Mouse (Mus musculus) small intestine, adult 2 months (tissue): ENCODE data around the gene Mink1. TPM values are rescaled to one million over a fixed set of nuclear protein-coding genes. Genes with fewer than 3 reads are reported as not detected.

Experiments
- H3K27ac ChIP-seq: fragments of 200-500 bp; 2 replicates; pipeline ENCODE4 v1.5.1; 2012; ENCODE audit warnings: low read depth, low read length, control low read depth, inconsistent platforms; ENCODE audit not compliant: insufficient read depth
- H3K27me3 ChIP-seq: fragments of 200-500 bp; 2 replicates; pipeline ENCODE4 v1.6.1; 2012; ENCODE audit warnings: mild to moderate bottlenecking, moderate library complexity, low read length, inconsistent platforms; ENCODE audit not compliant: control insufficient read depth, insufficient read depth
- H3K36me3 ChIP-seq: fragments of 200-500 bp; 2 replicates; pipeline ENCODE4 v1.6.1; 2012; ENCODE audit warnings: mild to moderate bottlenecking, low read length, control low read depth, inconsistent platforms; ENCODE audit not compliant: control insufficient read depth, insufficient read depth
- H3K4me1 ChIP-seq: fragments of 200-500 bp; 2 replicates; pipeline ENCODE4 v1.6.1; 2012; ENCODE audit warnings: low read length, inconsistent platforms, mixed read lengths; ENCODE audit not compliant: control insufficient read depth, insufficient read depth, insufficient read length
- H3K4me3 ChIP-seq: fragments of 200-500 bp; 2 replicates; pipeline ENCODE4 v1.5.1; 2012; ENCODE audit warnings: low read depth, mild to moderate bottlenecking, control low read depth, inconsistent platforms, low read length, moderate library complexity
- CTCF ChIP-seq: fragments of 200-500 bp; IDR thresholded peaks from 2 replicates; pipeline ENCODE4 v1.5.1; 2012; ENCODE audit warnings: low read depth, mild to moderate bottlenecking, control low read depth, inconsistent platforms, low read length, moderate library complexity, mixed read lengths; ENCODE audit not compliant: insufficient replicate concordance, insufficient read length; ENCODE audit errors: extremely low read depth
- POLR2A ChIP-seq: fragments of 200-500 bp; IDR thresholded peaks from 2 replicates; pipeline ENCODE4 v1.6.1; 2012; ENCODE audit warnings: low read depth, mild to moderate bottlenecking, control low read depth, inconsistent platforms, low read length, moderate library complexity
- WGBS: fragments of 180-500 bp; shearing (Covaris S2); methylation state at CpG from one replicate; pipeline ENCODE4 v1.1.7; 2018; 5-methylcytosine and 5-hydroxymethylcytosine counted together
- polyA plus RNA-seq: library from polyadenylated mRNA; depleted of rRNA; stranded (reverse); fragments of >200 nt; gene quantifications from 2 replicates; pipeline ENCODE4 v1.2.3, GENCODE M21; 2012

The Mink1 gene
- polyA plus RNA-seq, 1 experiment = 82.0 TPM

- Histone ChIP-seq H3K27ac (peak overlapping the region; percentile 92), H3K27me3 (no peaks in the 10 kb centered on the region), H3K4me3 (no peak overlapping the region), H3K4me1 (peaks cover 26% of the 10 kb centered on the region), H3K36me3 (no peaks in the 10 kb centered on the region)
- TF ChIP-seq CTCF (no peak), POLR2A (no peak)
- WGBS = 19% methylated on average over 7 of the region's 7 CpGs
These were observed 59.5 kb downstream of the Mink1 start for GRCm38 (mm10) chr11:70621972-70622814.

GRCm38 (mm10) chr11:70623053-70623742 is 60.5 kb downstream of the Mink1 start:
- TF ChIP-seq POLR2A (no peak), CTCF (peak; percentile 51; the same call in 1 of the 2 replicates)
- Histone ChIP-seq H3K4me1 (peaks cover 27% of the 10 kb centered on the region), H3K36me3 (no peaks in the 10 kb centered on the region), H3K27me3 (no peaks in the 10 kb centered on the region), H3K27ac (no peak overlapping the region), H3K4me3 (no peak overlapping the region)
- 44% methylated on average over 10 of the region's 10 CpGs for WGBS

- Histone ChIP-seq H3K36me3 (no peaks in the 10 kb centered on the region), H3K4me1 (peaks cover 29% of the 10 kb centered on the region), H3K27ac (no peak overlapping the region), H3K27me3 (no peaks in the 10 kb centered on the region), H3K4me3 (no peak overlapping the region)
- TF ChIP-seq POLR2A = no peak
- TF ChIP-seq CTCF = peak; percentile 70; the same call in 1 of the 2 replicates
- WGBS = 44% methylated on average over 4 of the region's 4 CpGs
These were observed 62.8 kb downstream of the Mink1 start for GRCm38 (mm10) chr11:70625473-70625872.

GRCm38 (mm10) chr11:70626877-70627276 is 64.2 kb downstream of the Mink1 start:
- no peak for TF ChIP-seq POLR2A
- TF ChIP-seq CTCF = no peak
- Histone ChIP-seq H3K36me3 (no peaks in the 10 kb centered on the region), H3K27me3 (no peaks in the 10 kb centered on the region), H3K4me3 (no peak overlapping the region), H3K4me1 (peaks cover 25% of the 10 kb centered on the region), H3K27ac (peak overlapping the region; percentile 81)
- WGBS = 39% methylated on average over 4 of the region's 4 CpGs

- H3K4me1 ChIP-seq = peaks cover 16% of the 10 kb centered on the region; the same call in 1 of the 2 replicates
These were observed 65.8 kb downstream of the Mink1 start for GRCm38 (mm10) chr11:70628431-70628830.

GRCm38 (mm10) chr11:70629557-70629956 is 66.9 kb downstream of the Mink1 start:
- Histone ChIP-seq H3K4me1 (peaks cover 13% of the 10 kb centered on the region; the same call in 1 of the 2 replicates), H3K27me3 (no peaks in the 10 kb centered on the region), H3K36me3 (no peaks in the 10 kb centered on the region), H3K4me3 (no peak overlapping the region), H3K27ac (peak overlapping the region; percentile 93; the same call in 1 of the 2 replicates)
- no peak for TF ChIP-seq POLR2A
- TF ChIP-seq CTCF = no peak
- WGBS = 26% methylated on average over 5 of the region's 5 CpGs

More at GRCm38 (mm10) chr11:70628431-70628830, 65.8 kb downstream of the Mink1 start:
- no peak overlapping the region for H3K27ac ChIP-seq
- no peaks in the 10 kb centered on the region for H3K27me3 ChIP-seq
- TF ChIP-seq POLR2A = no peak
- no peak overlapping the region for H3K4me3 ChIP-seq
- no peaks in the 10 kb centered on the region for H3K36me3 ChIP-seq
- WGBS = 65% methylated on average over 2 of the region's 2 CpGs

- 28% methylated on average over 7 of the region's 7 CpGs for WGBS
- Histone ChIP-seq H3K27ac (peak overlapping the region; percentile 93), H3K4me3 (no peak overlapping the region), H3K27me3 (no peaks in the 10 kb centered on the region), H3K4me1 (peaks cover 13% of the 10 kb centered on the region; the same call in 1 of the 2 replicates), H3K36me3 (no peaks in the 10 kb centered on the region)
- TF ChIP-seq POLR2A (peak; percentile 61; the same call in 1 of the 2 replicates), CTCF (no peak)
These were observed 67.4 kb downstream of the Mink1 start for GRCm38 (mm10) chr11:70630129-70630528.
